Mouse (Mus musculus): ENCODE data around the gene Cracr2a. TPM values are rescaled to one million over a fixed set of nuclear protein-coding genes. Genes with fewer than 3 reads are reported as not detected.

The Cracr2a gene
- total RNA-seq, 2 experiments from 2014 or later, result 0.69 to 1.0 TPM

DNA sequence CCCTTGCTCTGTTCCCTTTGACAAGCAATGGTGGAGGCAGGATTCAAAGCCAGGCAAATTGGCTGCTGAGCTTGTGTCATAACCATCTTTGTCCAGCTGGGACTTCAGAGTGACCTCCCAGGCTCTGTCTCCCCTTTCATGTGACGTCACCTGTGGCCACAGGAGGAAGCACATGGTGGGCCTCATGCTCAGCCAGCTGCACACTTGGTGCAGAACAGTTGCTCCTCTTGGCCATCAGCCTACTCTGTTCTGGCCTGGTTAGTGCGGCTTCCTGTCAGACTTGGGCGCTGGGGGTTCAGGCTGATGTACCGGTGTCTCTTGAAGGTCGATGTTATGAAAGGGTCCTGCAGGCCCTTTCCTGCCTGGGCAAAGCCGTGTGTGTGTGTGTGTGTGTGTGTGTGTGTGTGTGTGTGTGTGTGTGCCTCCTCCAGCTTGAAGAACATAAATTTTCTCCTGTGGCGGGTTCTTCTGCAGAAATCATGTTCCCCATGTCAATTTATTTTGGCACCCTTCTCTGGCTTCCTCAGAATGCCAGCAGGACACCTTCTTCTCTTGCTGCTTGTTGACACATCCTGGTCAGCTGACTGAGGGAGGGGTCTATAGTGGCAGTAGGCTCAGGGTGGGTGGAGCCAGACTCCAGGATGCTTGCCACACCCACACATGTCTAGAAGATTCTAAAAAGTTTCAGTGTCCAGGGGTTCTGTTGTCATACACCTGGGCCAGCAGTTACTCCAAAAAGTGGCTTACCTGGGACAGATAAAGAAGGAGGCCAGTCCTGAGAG, 5.0 kb downstream of the Cracr2a start:
- DNase-seq, result peak; percentile 67 to 88

- DNase-seq, result no peak
These were observed 10.9 kb downstream of the Cracr2a start for GRCm38 (mm10) chr6:127571849-127572550.

GRCm38 (mm10) chr6:127573779-127574463, 12.8 kb downstream of the Cracr2a start:
- DNase-seq, result no peak

DNA sequence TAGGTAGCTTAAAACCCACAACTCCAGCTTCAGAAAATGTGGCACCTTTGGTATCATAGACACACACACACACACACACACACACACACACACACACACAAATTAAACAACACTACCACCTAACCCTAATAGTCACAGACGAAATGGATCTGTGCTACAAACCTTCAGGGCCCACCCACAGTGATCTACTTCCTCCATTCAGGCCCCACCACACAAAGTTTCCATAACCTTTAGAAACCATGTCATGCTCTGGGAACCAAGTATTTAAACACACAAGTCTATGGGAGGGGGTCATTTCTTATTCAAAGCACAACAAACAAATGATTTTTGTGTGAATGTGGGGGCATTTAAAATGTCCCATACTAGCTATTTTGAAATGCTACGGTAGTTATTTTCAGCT, 14.1 kb downstream of the Cracr2a start:
- no peak for DNase-seq

DNA sequence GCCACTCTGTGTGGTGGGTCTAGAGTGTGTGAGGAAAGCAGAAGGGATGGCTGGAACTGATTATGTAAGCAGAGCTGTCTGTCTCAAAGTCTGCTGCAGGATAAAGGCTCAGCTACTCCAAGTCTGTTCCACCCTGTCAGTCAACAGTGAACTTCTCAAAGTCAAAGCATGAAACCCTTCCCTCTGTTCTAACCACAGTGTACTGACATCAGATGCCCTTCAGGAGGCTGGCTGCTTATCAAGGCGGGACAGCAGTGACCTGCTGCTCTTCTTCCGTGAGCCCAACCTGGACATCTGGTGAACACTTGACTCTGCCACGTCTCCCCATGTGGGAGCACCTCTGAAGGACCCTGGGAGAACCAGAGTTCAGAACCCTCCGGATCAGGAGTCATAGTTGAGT, 16.6 kb downstream of the Cracr2a start:
- DNase-seq, result no peak

DNA sequence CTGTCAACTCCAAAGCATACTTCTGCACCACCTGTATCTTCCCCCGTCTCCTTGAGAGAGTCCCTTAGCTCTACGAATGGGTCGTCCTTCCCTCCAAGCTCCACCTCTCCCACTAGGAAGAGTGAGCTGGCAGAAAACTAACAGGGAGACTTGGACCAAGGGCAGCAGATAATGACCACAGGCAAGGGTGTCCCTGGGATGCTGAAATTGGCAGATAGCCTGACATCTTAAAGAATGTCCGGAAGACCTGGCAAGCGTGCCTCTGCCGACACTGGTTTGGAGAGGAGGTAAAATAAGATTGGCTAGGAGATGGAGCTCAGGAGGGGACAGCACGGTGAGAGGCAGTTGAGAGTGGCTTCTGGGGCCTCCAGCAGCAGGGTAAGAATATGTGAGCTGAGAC, 17.2 kb downstream of the Cracr2a start:
- DNase-seq, result no peak

- no peak for DNase-seq
These were observed 17.7 kb downstream of the Cracr2a start for GRCm38 (mm10) chr6:127578810-127579209.

DNA sequence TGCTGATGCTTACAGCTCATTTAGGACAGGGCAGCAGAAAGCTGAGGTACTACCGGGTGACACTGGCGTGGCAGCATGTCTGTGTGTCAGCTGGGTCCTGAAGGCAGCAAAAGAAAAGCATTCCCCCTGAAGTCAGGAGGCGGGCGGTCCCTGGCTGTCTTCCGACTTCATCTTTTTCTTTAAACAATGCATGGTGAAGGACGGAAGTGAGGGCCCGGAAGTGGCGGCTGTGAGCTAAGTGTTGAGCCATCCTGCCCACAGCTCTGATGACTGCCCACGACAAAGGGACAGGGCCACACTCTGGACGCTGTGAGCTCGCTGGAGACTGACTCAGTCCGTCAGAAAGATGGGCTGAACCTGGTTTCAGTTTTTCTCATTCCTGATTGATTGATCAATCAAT, 20.8 kb downstream of the Cracr2a start:
- peak in 1 of 2 experiments; percentile 14 for DNase-seq

DNA sequence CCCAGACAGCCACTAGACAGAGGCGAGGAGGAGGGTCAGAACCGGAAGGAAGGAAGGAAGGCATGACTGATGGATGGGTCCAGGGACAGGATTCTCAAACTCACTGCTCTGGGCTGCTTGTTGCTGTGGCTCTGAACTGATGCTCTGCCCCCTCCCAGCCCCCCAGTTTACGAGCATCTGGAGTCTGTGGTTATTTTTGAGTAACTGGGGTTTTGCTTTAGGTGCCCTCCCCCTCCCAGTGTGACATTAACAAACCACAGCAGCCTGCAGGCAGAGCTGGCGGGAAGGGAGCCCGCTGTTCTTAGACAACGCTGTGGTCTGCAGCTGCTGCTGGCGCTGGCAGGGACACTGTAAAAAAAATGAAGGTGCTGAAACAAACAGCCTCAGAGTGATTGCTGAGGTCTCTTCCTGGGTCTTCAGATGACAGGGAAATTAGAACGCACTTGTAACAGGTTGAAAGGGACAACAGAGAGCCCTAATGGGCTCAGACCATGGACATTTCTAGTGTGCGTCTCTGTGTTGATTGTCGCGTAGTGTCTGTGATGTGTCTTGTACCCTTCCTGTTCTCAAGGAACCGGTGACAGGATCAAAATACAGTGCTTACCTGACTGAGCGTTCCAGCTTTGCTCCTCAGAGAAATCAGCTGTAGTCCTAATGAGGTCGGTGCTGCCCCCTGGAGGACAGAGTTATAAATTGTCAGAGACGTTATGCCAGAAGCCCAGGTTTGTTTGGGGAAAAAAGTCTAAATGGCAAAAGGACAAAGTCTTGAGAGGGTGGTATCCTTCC, 21.4 kb downstream of the Cracr2a start:
- DNase-seq, result peak; percentile 75 to 93

DNA sequence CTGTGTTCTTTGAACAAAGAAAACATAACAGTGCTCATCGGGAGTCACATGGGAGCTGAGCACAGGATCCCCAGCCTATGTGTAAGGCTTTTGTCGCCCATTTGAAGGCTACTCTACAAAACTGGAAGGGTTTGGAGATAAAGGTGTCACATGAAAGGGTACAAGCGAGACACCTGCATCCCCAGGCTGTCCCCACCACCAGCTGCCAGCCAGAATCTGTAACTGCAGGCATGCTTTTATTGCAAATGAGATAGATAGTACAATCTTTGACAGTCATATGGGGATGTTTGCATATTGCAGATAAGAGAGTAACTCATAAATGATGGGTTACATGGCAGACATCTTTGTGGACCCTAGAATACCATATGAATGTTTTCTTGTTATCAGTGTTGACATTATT, 30.3 kb downstream of the Cracr2a start:
- no peak for DNase-seq

GRCm38 (mm10) chr6:127593487-127593886, 32.3 kb downstream of the Cracr2a start:
- DNase-seq, result no peak

DNA sequence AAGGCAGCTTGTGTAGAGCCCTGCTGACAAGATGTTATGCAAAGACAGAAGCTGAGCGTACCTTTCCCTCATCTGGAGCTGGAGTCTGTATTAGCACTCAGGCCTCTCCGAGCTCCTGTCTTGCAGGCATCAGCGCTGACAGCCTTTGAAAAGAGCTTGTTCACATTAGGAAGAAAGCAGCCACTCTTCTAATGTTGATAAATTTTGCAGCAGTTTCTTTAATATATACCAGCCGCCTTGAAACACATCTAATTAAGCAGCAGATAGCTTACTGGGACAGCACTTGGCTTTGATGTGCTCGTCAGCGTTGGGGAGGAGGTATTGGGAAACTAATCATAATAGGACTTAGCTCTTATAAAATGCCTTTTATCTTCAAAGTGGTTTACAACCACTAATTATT, 38.1 kb downstream of the Cracr2a start:
- no peak for DNase-seq

DNA sequence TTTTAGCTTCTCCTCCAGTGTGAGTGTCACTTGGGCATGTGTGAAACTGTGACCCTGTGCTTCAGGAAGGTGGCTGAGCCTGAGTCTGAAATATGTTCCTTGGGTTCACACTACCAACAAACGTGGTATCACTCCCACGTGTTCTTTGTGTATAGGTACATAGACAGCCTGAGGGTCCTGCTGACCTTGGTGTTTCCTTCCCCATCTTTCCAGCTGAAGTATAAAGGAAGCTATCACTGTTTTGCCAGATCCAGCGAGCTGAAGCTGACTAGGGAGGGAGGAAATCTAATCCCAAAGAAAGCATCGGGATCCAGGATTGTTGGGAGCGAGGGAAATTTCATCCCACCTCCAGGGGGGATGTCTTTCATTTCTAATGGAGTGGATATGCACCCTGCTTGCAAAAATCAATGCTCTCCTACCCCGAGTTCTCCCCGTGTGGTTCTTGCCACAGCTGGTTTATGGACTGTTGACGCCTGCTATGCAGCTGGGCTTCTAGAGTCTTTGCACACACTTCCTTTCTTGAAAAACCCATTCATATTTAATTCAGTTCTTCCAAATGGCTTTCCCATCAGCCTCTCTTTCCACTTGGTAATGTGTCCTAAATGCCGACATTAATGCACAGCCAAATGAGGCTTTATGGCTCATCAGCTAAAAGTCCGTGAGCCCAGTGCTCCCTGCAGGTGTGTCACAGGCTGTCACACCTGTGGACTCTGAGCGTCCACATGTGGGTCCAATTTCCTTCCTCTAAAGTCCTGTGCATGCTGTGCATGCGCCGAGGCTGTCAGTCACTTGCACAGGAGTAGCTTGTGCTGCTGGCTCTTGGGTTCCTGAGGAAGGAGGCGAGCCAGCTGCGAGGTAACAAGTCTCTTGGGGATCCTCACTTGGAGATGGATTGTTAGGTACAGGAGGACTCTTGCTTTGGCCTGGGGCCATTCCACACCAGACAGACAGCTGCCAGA, 44.2 kb downstream of the Cracr2a start:
- no peak for DNase-seq

GRCm38 (mm10) chr6:127609673-127610072, 48.5 kb downstream of the Cracr2a start:
- DNase-seq, result no peak

- DNase-seq, result no peak
These were observed 50.1 kb downstream of the Cracr2a start for GRCm38 (mm10) chr6:127611216-127611615.

GRCm38 (mm10) chr6:127614083-127614984, 53.2 kb downstream of the Cracr2a start:
- DNase-seq, result peak; percentile 7 to 13

- no peak for DNase-seq
These were observed 55.5 kb downstream of the Cracr2a start for GRCm38 (mm10) chr6:127616623-127617022.

DNA sequence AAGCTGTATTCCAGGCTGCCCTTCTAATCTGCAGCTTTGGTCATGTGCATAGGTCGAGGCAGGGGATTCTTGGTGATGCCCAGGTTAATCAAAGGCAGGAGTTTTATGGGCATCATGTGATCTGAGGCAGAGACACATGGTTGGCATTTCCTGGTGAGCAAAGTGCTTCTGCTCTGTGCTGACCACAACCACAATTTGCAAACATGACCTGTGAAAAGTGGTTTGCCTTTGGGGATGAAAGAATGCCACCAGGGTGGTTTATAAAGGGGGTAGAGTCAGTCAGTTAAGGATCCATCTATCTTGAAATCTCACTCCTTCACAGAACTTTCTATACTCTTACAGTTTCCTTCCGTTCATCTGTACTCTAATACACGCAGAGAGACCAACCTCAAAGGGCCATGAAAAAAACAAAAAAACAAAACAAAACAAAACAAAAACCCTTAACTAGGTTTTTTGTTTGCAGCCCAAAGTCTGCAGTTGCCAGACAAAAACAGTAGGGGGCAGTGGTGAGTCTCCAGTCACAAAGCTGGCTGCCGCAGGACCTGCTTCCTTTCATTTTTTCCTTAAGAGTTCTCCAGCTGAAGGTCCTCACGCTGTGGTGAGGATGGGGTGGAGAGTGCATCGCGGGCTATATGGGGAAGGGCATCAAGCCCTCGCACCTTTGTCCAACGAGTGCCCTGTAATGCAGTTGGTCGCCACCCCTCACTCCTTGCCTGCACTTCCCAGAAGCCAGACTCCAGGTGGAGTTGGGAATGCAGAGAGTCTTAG, 56.3 kb downstream of the Cracr2a start:
- peak in 1 of 2 experiments; percentile 41 for DNase-seq

- no peak for DNase-seq
These were observed 57.5 kb downstream of the Cracr2a start for GRCm38 (mm10) chr6:127618686-127619085.
